Mouse (Mus musculus) intestine, embryonic 15.5 days (tissue): ENCODE data around the gene Zp3. TPM values are rescaled to one million over a fixed set of nuclear protein-coding genes. Genes with fewer than 3 reads are reported as not detected.

Experiments
- polyA plus RNA-seq: library from polyadenylated mRNA; unstranded; fragments of >200 nt; fragmentation: Nextera tagmentation; extraction: Ambion mirVana; gene quantifications from 2 replicates; pipeline ENCODE4 v1.2.1, GENCODE M21; 2015

The Zp3 gene
- polyA plus RNA-seq, 1 experiment from 2014 or later: 0.80 TPM

Other genes with a start within 250 kb of the Zp3 start
- 44.8 and 52.8 TPM in 2 replicates for gene Tmem120a, start 235.7 kb upstream of the Zp3 start, polyA plus RNA-seq
- gene Styxl1, start 201.7 kb upstream of the Zp3 start, polyA plus RNA-seq: 0.24 and 0.30 TPM in 2 replicates
- gene Mdh2, start 201.6 kb upstream of the Zp3 start, polyA plus RNA-seq: 688 and 736 TPM in 2 replicates
- 2.7 and 3.7 TPM in 2 replicates for gene Srrm3, start 173.2 kb upstream of the Zp3 start, polyA plus RNA-seq
- gene Hspb1, start 92.2 kb upstream of the Zp3 start, polyA plus RNA-seq: 113 and 116 TPM in 2 replicates
- 151 and 154 TPM in 2 replicates for gene Ywhag, start 45.5 kb upstream of the Zp3 start, polyA plus RNA-seq
- 2.5 and 2.9 TPM in 2 replicates for gene Ssc4d, start 5.6 kb upstream of the Zp3 start, polyA plus RNA-seq
- gene Dtx2, start 14.7 kb downstream of the Zp3 start, polyA plus RNA-seq: 20.8 and 21.4 TPM in 2 replicates
- gene Upk3b, start 58.4 kb downstream of the Zp3 start, polyA plus RNA-seq: 42.9 and 45.6 TPM in 2 replicates
- gene Upk3bl, start 74.4 kb downstream of the Zp3 start, polyA plus RNA-seq: 1.4 and 1.9 TPM in 2 replicates
- gene Rasa4, start 103.8 kb downstream of the Zp3 start, polyA plus RNA-seq: 16.3 and 19.4 TPM in 2 replicates
- gene Polr2j, start 136.5 kb downstream of the Zp3 start, polyA plus RNA-seq: 231 and 236 TPM in 2 replicates
- gene Lrwd1, start 156.0 kb downstream of the Zp3 start, polyA plus RNA-seq: 24.5 and 25.3 TPM in 2 replicates
- 15.3 and 17.2 TPM in 2 replicates for gene Alkbh4, start 156.0 kb downstream of the Zp3 start, polyA plus RNA-seq
- 6.4 and 6.7 TPM in 2 replicates for gene Orai2, start 190.6 kb downstream of the Zp3 start, polyA plus RNA-seq
- gene Prkrip1, start 218.9 kb downstream of the Zp3 start, polyA plus RNA-seq: 44.2 and 45.7 TPM in 2 replicates